Mouse (Mus musculus) ES-E14 (cell line): Measurements from ENCODE around the gene Ski.

ENCODE experiments used
- CHD2 ChIP-seq: IDR thresholded peaks from 2 replicates; pipeline ENCODE4 v1.6.1; 2014; ENCODE audit warnings: mild to moderate bottlenecking, low read depth, low read length, inconsistent platforms
- MAFK ChIP-seq: IDR thresholded peaks from 2 replicates; pipeline ENCODE4 v1.6.1; 2014; ENCODE audit warnings: mild to moderate bottlenecking, low read depth, low read length, inconsistent platforms; ENCODE audit not compliant: insufficient read depth
- ZNF384 ChIP-seq: IDR thresholded peaks from 2 replicates; pipeline ENCODE4 v1.6.1; 2012; ENCODE audit warnings: low read depth, low read length, inconsistent platforms

DNA sequence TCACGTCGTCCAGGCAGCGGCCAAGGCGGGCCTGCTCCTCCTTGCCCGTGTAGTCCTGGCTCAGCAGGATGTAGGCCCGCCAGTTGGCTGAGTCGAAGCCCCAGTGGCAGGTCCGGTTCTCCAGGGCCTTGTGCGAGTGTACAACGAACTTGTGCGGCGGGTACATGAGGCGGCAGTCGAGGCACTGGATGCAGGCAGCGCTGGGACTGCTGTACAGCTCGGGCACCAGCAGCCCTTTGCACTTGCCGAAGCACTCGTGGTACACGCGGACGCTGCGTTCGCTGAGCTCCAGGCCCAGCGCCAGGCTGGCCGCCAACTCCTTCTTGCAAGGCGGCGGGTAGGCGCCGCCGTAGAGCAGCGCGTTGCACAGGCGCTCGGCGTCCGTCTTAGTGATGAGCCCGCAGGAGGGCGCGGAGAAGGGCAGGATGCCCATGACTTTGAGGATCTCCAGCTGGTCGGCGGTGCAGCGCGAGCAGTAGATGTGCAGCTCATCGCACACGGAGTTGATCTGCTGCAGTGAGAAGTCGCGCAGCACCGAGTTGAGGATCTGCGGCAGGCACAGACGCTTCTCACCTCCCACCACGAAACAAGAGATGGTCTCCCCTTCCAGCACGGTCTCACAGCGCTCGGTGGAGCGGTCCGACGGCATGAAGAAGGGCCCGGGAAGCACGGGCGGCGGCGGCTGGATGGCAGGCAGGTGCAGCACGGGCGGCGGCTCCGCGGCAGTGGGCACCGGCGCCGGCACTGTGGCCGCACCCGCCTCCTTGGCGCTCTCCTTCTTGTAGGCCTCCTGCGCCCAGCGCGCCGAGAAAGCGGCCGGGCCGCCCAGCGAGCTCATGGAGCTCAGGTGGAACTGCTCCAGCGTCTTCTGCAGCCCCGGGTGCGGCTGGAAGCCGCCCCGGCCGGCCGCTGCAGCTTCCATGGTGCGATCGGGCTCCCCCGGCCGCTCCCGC is 517 bp downstream of the Ski start:
- TF ChIP-seq CHD2 (no peak), MAFK (no peak), ZNF384 (no peak)
